Mouse (Mus musculus) erythroblast, adult 5-6 weeks (primary cell): ENCODE results near the gene Usp7. TPM values are rescaled to one million over a fixed set of nuclear protein-coding genes. Genes with fewer than 3 reads are reported as not detected.
"Not testable (repeated sequence)": the region's sequence is repeated elsewhere in the genome, so short reads cannot be mapped to it uniquely, and the experiment has no call there.

Experiments
- ATAC-seq: replicated peaks from 2 replicates; pipeline ENCODE4 v1.8.0; 2016; ENCODE audit warnings: moderate number of reproducible peaks, mild to moderate bottlenecking, moderate TSS enrichment, inconsistent platforms; ENCODE audit not compliant: poor library complexity, low FRiP score, severe bottlenecking
- total RNA-seq, 2 experiments: library from RNA; stranded (forward) in 1 of 2; stranded (reverse) in 1 of 2; fragments of 150-400 nt in 1 of 2; fragments of 200-764, 138-1000 nt in 1 of 2; gene quantifications; 2 replicates each; pipeline versions ENCODE4 v1.2.3 to v1.2.4; 2015 to 2017; ENCODE audit warnings: low replicate concordance in 2 of 2

Usp7 gene
- total RNA-seq, 2 experiments from 2014 or later = 592 to 1,042 TPM

DNA sequence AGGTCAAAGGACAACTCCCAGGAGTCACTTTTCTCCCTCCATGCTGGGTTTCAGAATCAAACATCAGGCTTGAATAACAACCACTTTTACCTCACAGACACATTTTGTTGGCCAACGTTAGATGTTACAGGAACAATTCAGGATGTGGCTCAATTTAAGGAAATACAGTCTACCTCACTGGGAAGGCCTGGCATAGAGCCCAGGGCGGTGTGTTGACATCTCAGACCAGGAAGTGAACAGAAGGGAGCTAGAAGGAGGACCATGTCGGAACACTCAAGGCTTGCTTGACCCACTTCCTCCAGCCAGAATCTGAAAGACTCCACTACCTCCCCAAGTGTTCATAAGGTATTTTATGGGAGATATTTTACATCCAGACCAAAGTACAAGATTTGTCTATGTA lies 7.4 kb downstream of the Usp7 start:
- ATAC-seq = no peak

DNA sequence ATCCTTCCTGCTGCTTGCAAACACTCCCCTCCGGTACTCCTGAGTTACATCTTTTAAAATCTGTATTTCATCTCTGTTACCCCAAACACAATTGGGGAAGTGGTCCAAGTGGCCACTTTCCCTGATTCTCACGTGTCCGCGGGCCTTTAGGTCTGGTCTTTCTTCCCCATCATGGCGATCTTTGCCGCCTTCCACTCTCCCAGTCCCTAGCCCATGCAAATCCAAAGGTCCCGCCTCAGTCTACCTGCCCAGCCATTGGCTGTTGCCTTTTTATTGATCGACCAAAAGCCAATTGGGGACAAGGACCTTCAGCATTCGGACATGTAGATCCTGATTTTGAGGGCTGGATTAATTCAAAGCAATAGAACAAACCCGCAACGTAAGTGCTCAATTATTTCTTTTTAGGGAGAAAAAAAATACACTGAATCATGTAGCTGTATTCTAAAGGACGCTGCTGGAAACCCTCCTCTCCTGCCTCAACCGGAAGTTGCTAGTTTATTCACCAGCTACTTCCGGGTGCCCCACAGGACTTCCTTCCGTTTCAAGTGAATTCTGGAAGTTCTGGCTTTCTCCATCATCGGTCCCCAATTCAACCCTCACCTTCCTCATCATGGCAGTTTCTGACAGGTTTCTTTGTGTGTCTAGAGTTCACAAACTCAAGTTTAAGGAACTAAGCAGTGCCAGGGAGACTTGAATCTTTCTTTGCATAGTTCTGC lies 8.8 kb downstream of the Usp7 start:
- ATAC-seq = no peak

DNA sequence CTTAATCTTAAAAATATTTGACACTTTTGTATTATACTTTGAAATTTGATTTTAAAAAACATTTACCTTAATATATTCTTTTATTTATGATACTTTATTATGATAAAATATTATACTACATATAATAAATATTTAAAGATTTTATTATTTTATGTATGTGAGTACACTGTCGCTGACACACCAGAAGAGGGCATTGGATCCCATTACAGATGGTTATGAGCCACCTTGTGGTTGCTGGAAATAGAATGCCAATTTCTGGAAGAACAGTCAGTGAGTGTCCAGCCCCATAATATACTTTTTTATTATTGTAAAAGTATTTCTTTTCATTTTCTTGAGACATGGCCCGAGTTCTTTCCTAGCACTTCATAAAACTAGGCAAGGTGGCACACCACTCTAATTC lies 10.4 kb downstream of the Usp7 start:
- no peak for ATAC-seq

DNA sequence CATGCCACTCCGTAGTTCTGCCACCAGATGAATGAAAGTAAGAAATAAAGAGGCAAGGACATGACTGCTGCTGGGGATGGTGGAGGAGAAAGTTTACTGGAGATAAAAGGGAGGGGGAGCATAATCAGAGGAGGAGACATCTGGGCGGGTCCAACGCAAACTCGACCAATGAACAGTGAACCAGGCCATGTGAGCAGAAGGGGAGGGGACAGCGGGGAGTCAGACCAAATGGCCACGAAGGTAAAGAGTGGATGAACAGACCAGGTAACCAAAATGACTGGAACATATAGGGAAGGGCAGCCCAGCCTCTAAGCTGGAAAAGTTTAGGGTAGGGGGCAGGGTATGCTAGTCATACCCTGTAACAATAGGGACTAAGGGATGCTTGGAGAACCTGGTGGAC lies 10.9 kb downstream of the Usp7 start:
- no peak for ATAC-seq

DNA sequence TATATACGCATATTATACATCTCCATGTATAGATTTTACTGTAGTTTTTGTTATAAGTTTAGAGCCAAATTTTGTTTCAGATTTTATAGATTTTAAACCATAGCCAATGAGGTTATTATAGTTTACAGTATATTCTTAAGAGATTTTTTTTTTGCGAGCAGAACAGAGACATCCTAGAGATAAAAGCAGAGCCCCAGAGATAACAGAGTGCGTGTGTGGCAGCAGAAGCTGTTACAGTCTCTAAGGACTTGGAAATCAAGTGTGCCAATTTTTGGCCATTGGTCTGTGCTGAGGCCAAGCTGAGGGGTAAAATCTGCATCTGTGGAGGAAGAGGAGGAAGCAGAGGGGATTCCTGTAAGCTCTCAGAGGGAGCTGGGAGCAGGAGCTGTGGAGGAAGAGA lies 11.9 kb downstream of the Usp7 start:
- no peak for ATAC-seq

DNA sequence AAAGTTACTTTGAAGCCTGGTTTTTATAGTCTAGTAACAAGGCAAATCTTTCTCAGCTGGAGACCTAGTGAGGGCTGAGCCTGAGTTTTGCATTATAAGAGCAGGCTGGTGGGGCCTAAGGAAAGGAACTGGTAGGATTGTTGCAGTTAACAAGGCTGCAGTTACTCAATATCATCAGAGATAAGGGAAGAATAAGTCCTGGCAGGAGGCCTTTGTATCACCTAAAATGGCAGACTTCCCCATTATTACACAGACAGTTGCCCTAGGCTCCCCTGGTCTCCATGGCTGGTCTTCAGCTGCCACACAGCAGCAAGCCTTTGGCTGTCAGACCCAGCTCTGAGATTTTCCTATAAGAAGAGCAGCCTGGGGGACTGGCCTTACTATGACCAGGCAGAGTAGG lies 13.4 kb downstream of the Usp7 start:
- no peak for ATAC-seq

DNA sequence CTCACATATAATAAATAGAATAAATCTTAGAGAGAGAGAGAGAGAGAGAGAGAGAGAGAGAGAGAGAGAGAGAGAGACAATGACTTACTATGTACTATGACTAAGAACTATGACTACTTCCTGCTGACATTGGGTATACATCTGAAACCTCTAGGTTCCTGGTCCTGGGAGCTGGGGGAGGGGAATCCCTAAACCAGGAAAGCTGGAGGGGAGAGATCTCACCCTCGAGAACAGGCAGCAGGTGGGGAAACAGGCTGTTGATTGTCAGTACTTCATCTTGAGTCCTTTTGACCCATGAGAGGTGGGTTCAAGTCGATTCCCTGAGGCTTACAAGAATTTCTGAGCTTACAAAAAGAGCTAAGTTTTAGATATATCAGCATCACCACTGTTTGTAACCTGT lies 14.9 kb downstream of the Usp7 start:
- ATAC-seq = no peak

DNA sequence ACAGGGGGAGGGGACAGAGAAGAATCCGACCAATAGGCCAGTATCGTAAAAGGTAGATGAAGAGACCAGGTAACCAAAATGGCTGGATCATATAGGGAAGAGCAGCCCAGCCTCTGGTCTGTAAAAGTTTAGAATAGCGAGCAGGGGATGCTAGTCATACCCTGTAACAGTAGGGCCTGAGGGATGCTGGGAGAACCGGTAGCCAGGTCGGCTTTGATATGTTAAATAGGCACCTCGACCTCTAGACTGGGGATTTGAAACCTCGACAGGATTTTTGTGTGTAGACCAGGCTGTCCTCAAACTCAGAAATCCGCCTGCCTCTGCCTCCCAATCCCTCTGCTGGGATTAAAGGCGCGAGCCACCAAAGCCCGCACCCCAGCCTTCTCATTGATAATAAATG lies 15.5 kb downstream of the Usp7 start:
- ATAC-seq = no peak

DNA sequence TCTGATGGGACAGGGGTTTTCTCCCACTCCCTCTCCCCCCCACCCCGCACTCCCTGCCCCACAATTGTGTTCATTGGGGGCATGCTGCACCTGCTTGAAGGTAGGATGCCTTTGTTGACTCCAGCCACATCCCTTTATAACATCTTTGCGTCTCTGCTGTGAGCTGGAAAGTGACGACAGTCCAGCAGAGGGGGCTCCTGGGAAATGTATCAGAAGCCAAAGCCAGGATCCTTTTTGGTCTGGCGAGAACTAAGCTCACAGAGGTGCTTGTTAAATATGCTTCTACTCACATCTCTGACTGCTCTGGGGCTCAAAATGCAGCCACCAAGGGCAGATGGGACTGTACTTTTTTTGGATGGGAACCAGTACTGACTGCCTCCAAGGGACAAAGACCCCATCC lies 21.0 kb downstream of the Usp7 start:
- ATAC-seq = no peak

DNA sequence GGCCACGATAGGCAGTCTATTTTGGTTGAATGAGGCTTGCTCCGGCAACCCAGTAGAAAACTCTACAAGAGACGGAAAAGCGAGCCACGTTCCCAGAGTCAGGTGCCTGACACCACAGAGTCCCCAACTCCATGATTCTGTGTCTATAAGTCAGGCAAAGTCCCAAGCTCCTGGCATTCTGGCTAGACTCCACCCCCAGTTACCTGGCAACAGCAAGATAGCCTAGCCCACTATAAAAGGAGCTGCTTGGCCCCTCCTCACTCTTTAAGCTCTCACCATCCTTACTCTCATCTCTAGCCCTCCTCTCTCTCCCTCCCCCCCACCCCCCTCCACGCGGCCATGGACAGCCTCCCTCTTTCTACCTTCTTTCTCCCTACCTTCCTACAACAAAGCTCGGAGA lies 21.8 kb downstream of the Usp7 start:
- ATAC-seq = not testable (repeated sequence)

DNA sequence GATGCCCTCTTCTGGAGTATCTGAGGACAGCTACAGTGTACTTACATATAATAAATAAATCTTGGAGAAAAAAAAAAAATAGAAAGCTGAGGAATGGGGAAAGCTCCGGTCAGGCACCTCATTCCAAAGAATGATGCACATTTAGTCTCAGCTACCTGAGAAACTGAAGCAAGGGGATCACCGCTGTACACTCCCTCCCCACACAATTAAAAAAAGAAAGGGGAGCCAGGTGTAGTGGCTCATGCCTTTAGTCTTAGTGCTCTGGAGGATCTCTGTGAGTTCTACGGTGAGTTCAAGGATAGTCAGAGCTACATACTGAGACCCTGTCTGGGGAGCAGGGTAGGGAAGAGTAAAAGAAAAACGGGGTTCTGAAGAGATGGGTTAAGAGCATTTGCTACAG lies 22.6 kb downstream of the Usp7 start:
- no peak for ATAC-seq

DNA sequence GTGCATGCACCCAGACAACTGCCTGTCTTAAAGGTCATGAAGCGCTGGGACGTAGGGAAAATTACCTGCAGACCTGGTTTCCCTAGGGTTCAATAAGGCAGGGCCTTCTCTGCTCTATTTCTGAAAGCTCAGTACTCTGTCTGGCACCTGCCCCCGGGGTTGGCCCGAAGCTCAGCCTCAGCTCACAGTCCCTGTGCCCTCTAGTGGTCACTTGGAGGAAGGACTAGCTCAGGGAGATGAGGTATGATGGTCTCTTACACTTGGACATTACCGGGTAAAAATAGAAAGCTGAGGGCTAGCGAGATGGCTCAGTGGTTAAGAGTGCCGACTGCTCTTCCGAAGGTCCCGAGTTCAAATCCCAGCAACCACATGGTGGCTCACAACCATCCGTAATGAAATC lies 23.0 kb downstream of the Usp7 start:
- ATAC-seq = peak; percentile 85

DNA sequence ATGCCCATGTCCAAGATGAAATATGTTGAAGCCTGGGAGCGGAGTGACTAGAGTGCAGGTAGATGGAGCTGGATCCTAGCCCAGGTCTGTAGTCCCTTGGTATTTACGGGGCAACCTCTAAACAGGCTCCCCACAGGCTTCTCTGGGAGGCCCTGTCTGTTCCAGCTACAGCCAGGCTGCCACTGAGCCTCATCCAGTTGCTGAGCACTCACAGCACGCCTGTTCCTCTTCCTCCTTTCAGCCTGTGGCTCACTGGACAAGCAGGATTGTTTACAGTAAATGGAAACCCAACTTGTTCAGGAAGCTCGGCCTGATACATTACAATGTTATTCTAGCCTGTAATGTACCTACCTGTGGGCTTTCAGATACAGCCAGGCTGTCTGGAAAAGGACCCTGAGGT lies 23.5 kb downstream of the Usp7 start:
- peak; percentile 17 for ATAC-seq

DNA sequence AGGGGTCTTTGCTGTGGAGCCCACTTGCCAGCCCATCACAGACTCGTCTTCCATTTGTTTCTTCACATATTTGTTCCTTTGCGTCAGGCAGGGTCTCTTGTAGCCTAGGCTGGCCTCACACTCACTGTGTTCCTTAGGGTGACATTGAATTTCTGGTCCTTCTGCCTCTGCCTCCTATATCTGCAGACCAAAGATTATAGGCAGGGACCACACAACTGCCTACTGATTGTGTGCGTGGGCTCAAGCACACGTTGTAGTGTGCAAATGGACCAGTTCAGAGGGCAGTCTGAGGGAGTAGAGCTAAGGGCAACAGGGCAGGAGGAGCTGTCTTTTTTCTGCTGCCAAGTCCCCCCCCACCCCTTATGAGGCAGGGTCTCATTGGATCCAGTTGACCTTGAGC lies 24.0 kb downstream of the Usp7 start:
- ATAC-seq = peak; percentile 70

DNA sequence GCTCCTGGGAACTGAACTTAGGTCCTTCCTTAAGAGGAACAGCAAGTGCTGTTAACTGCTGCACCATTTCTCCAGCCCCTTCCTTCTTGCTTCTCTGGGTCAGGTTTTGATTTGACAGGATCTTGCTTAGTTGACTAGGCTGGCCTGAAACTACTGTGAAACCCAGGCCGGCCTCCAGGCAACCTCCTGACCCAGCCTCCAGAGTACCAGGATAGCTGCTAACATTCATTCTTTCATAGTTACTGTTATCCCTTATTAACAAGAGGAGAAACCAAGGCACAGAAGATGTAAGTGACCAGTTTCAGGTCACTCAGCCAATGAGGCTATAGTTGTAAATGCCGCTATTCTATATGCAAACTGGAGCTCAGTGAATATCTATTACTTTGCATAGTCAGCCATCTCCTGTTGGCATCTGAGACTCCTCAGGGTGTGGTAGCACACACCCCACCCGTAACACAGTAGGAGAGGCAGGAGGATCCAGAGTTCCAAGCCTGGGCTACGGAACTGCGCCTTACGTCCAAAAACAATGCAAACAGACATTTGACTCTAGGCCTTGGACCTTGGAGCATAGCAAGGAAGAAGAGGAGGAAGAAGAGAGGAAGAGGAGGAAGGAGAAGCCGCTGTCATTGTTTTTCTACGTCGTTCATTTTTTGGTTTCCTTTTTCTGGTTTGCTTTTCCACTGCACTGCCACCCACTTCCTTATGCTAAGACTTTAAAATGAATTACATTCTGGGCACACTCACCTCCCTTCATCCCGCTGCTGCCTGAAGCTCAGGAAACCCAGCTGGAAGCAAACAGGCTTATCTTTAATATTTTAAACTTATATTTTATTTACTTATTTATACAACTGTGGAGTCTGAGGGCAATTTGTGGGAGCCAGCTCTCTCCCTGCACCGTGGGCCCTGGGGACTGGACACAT lies 24.7 kb downstream of the Usp7 start:
- peak; percentile 75 for ATAC-seq

DNA sequence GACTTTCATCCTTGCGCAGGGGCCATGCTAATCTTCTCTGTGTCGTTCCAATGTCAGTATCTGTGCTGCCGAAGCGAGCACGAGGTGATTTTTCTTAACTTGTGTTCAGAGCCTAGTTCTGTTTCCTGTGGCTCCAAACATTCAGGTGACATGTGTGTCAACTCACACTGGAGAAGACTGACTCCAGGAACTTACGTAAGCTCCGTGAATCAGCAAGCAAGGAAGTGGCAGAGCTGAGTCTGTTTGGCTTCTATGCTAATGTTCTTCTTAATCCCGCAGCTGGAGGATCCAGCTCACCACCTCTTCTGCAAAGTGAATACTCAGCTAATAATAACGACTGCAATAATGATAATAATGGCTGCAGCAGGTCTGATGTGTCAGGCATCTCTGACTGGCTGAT lies 25.9 kb downstream of the Usp7 start:
- no peak for ATAC-seq

DNA sequence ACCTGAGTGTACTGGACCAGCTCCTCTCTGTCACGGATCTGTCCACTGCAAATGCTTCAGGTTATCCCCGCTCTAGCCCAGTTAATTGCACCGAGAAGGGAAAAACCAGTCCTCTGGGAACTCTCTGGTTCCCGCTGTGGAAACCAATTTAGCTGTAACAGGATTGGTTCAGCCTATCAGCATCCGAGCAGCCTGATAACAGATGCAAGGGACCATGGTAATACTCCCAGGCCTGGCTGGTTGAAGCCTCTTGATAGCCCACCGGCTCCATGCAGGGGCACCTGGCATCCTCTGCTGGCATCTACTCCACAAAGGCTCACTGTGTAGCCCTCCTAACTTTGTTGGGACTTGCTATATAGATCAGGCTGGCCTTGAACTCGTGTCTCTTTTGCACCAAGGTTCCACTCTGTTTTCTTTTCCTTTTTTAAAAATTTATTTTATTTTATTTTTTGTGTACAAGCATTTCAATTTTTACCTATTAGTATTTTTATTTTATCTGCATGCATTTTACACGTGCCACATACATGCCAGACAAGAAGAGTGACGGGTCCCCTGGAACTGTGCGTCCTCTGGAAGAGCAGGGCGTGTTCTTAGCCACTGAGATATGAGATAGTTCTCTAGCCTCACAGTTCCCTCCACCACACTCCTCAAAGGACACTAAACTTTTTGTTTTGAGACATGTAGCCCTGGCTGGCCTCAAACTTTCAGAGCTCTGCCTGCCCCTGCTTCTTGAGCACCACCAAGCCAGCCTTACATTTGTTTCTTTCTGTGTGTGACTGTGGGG lies 27.8 kb downstream of the Usp7 start:
- no peak for ATAC-seq

DNA sequence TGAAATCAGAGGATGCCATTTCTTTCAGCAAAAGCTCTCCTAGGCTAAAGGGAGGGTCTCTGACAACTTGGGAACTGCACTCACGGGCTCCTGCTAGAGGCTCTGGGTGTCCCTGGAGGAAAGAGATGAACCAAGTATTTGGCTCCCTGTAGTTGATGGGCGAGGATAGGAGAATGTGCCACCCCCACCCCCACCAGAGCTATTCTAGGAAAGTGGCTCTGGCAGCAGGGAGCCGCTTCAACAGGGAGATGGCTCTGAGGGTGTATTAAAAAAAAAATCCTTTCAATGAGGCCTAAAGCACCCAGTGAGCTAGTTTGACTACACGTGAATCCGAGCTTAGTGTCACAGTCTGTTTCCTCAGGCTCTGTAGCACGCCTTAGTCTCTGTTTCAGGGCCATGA lies 29.1 kb downstream of the Usp7 start:
- ATAC-seq = no peak

DNA sequence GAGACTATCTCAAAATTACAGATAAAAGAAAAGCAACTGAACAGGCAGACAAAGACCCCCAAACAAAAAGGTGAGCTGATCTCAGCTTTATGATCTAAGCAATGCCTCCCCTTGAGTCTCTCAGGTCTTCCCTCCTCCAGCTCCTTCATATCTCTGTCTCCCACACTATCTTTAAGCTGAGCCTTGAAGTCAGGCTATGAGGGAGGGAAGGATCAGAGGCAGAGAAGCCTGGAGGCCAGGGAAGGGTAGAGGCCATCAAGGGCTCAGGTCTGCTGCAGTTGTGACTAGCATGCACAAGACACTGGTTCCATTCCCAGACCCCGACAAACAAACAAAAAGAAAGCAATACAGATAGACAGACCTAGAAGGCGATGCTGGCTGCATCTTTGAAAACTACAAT lies 30.2 kb downstream of the Usp7 start:
- ATAC-seq = peak; percentile 51

DNA sequence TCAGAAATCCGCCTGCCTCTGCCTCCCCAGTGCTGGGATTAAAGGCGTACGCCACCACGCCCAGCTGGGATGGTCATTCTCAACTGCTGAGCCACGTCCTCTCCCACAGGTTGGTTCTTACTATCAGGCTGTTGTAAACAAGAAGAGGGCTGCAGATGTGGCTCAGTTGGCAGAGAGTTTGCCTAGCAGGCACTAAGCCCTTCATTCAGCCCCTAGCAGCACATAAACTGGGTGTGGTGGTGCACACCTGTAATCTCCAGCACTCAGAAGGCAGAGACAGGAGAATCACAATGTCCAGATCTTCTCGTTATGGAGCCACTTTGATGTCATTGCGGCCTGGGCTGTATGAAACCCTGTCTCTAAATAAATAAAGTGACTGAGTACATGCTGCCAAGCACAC lies 31.1 kb downstream of the Usp7 start:
- ATAC-seq = peak; percentile 71

DNA sequence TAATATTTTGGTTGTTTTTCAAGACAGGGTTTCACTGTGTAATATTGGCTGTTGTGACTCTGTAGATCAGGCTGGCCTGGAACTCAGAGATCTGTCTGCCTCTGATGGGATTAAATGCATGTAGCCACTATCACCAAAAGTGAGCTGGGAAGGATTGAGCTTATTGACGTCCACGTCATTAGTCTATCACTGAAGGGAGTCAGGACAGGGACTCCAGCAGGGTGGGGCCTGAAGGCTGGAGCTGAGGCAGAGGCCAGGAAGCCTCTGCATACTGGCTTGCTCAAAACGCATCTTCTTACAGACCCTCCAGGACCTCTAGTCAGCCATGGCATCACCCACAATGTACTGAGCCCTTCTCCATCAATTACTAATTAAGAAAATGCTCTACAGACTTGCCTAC lies 33.1 kb downstream of the Usp7 start:
- peak; percentile 47 for ATAC-seq
